Mouse (Mus musculus) hindbrain, embryonic 14.5 days (tissue): ENCODE measurements around the gene Ncapd2. TPM values are rescaled to one million over a fixed set of nuclear protein-coding genes. Genes with fewer than 3 reads are reported as not detected.

Experiments used
- ATAC-seq: fragments of 200-750 bp; cut with Nextera tagmentation; 2 replicates; pipeline ENCODE4 v1.8.0; 2017; ENCODE audit warnings: moderate number of reproducible peaks, mild to moderate bottlenecking, moderate TSS enrichment, moderate library complexity; ENCODE audit not compliant: low FRiP score
- DNase-seq: peaks from one replicate; pipeline ENCODE4 v3.0.0-alpha.2; 2015; ENCODE audit warnings: low spot score
- H3K27ac ChIP-seq: fragments of 300-500 bp; sonication (generic); 2 replicates; pipeline ENCODE4 v1.5.1; 2014; ENCODE audit warnings: mild to moderate bottlenecking, moderate library complexity
- H3K27me3 ChIP-seq: fragments of 300-500 bp; sonication (generic); 2 replicates; pipeline ENCODE4 v1.6.1; 2014; ENCODE audit warnings: mild to moderate bottlenecking, low read length, mixed read lengths; ENCODE audit not compliant: control insufficient read depth, insufficient read depth
- H3K36me3 ChIP-seq: fragments of 300-500 bp; sonication (generic); replicated peaks from 2 replicates; pipeline ENCODE4 v1.6.1; 2014; ENCODE audit not compliant: control insufficient read depth, insufficient read depth
- H3K4me1 ChIP-seq: fragments of 300-500 bp; sonication (generic); replicated peaks from 2 replicates; pipeline ENCODE4 v1.6.1; 2014; ENCODE audit warnings: antibody characterized with exemption, low read length, mixed read lengths; ENCODE audit not compliant: control insufficient read depth, insufficient read depth
- H3K4me2 ChIP-seq: fragments of 300-500 bp; sonication (generic); replicated peaks from 2 replicates; pipeline ENCODE4 v1.6.1; 2014; ENCODE audit warnings: mild to moderate bottlenecking, moderate library complexity
- H3K4me3 ChIP-seq: fragments of 300-500 bp; sonication (generic); replicated peaks from 2 replicates; pipeline ENCODE4 v1.5.1; 2014; ENCODE audit warnings: mild to moderate bottlenecking, low read length
- H3K9ac ChIP-seq: fragments of 300-500 bp; sonication (generic); 2 replicates; pipeline ENCODE4 v1.6.1; 2014
- H3K9me3 ChIP-seq: fragments of 300-500 bp; sonication (generic); 2 replicates; pipeline ENCODE4 v1.6.1; 2016; ENCODE audit warnings: low read length; ENCODE audit not compliant: control insufficient read depth
- WGBS: fragments of 180-500 bp; shearing (Covaris S2); extraction: QIAGEN DNeasy Blood & Tissue Kit; methylation state at CpG from one replicate; pipeline ENCODE4 v1.1.7; 2014; 5-methylcytosine and 5-hydroxymethylcytosine counted together
- polyA plus RNA-seq: library from polyadenylated mRNA; unstranded; fragments of >200 nt; fragmentation: Nextera tagmentation; extraction: Ambion mirVana; gene quantifications from 2 replicates; pipeline ENCODE4 v1.2.1, GENCODE M21; 2014

The Ncapd2 gene
- polyA plus RNA-seq, 1 experiment from 2014 or later, result 40.1 TPM

GRCm38 (mm10) chr6:125147329-125147728 lies 44.2 kb downstream of the Ncapd2 start:
- 0 out of 2 replicates have a peak overlapping the region, but pooled peaks have one; percentile 7 for H3K27ac ChIP-seq
- 56% methylated on average over 10 of the region's 10 CpGs for WGBS

GRCm38 (mm10) chr6:125146797-125147196 lies 44.7 kb downstream of the Ncapd2 start:
- Histone ChIP-seq H3K9me3 (no peaks in the 10 kb centered on the region), H3K36me3 (peaks cover 28% of the 10 kb centered on the region), H3K27ac (0 out of 2 replicates have a peak overlapping the region, but pooled peaks have one; percentile 7), H3K27me3 (no peaks in the 10 kb centered on the region), H3K4me2 (peak overlapping the region; percentile 98), H3K4me1 (peaks cover 41% of the 10 kb centered on the region), H3K4me3 (peak overlapping the region; percentile 77; the same call in 1 of the 2 replicates), H3K9ac (peak overlapping the region; percentile 92)
- DNase-seq (no peak), ATAC-seq (no peak)
- WGBS, result 86% methylated on average over 4 of the region's 4 CpGs

More at GRCm38 (mm10) chr6:125147329-125147728, 44.2 kb downstream of the Ncapd2 start:
- Histone ChIP-seq H3K9me3 (no peaks in the 10 kb centered on the region), H3K9ac (peak overlapping the region; percentile 92), H3K27me3 (no peaks in the 10 kb centered on the region), H3K4me1 (peaks cover 41% of the 10 kb centered on the region), H3K4me3 (peak overlapping the region; percentile 10), H3K36me3 (peaks cover 28% of the 10 kb centered on the region), H3K4me2 (peak overlapping the region; percentile 98)
- no peak for ATAC-seq
- DNase-seq, result no peak

- H3K4me3 ChIP-seq, result peak overlapping the region; percentile 77
- no peak for DNase-seq
- H3K36me3 ChIP-seq, result peaks cover 29% of the 10 kb centered on the region
- H3K27me3 ChIP-seq, result no peaks in the 10 kb centered on the region
- H3K9ac ChIP-seq, result peak overlapping the region; percentile 92
- 52% methylated on average over 7 of the region's 7 CpGs for WGBS
- H3K27ac ChIP-seq, result peak overlapping the region; percentile 87; the same call in 1 of the 2 replicates
- H3K4me2 ChIP-seq, result peak overlapping the region; percentile 98
- no peaks in the 10 kb centered on the region for H3K9me3 ChIP-seq
- peaks cover 41% of the 10 kb centered on the region for H3K4me1 ChIP-seq
- ATAC-seq, result no peak
These were observed 45.4 kb downstream of the Ncapd2 start for GRCm38 (mm10) chr6:125146148-125146547.

GRCm38 (mm10) chr6:125145479-125145951 lies 46.0 kb downstream of the Ncapd2 start:
- no peak for DNase-seq
- H3K27ac ChIP-seq, result peak overlapping the region; percentile 87
- H3K9ac ChIP-seq, result peak overlapping the region; percentile 92
- peaks cover 41% of the 10 kb centered on the region for H3K4me1 ChIP-seq
- WGBS, result 1% methylated on average over 33 of the region's 35 CpGs
- H3K27me3 ChIP-seq, result no peaks in the 10 kb centered on the region
- H3K36me3 ChIP-seq, result peaks cover 35% of the 10 kb centered on the region
- ATAC-seq, result peak; percentile 67
- H3K4me3 ChIP-seq, result peak overlapping the region; percentile 77
- peak overlapping the region; percentile 98 for H3K4me2 ChIP-seq
- no peaks in the 10 kb centered on the region for H3K9me3 ChIP-seq

GRCm38 (mm10) chr6:125145001-125145400 lies 46.5 kb downstream of the Ncapd2 start, which contains the start of gene Iffo1:
TSS of gene Iffo1 (plus strand) at chr6:125145241.
- 0% methylated on average over 16 of the region's 16 CpGs for WGBS
- peaks cover 41% of the 10 kb centered on the region for H3K4me1 ChIP-seq
- H3K4me3 ChIP-seq, result peak within 1 kb of the TSS; percentile 77
- DNase-seq, result peak; percentile 88
- no peaks in the 10 kb centered on the region for H3K27me3 ChIP-seq
- peak within 1 kb of the TSS; percentile 92 for H3K9ac ChIP-seq
- H3K36me3 ChIP-seq, result peaks cover 40% of the 10 kb centered on the region
- no peaks in the 10 kb centered on the region for H3K9me3 ChIP-seq
- peak; percentile 95 for ATAC-seq
- peak within 1 kb of the TSS; percentile 87 for H3K27ac ChIP-seq
- peak within 1 kb of the TSS; percentile 98 for H3K4me2 ChIP-seq

GRCm38 (mm10) chr6:125143904-125144303 lies 47.6 kb downstream of the Ncapd2 start:
- WGBS, result 85% methylated on average over 9 of the region's 9 CpGs
- no peak for DNase-seq
- H3K4me1 ChIP-seq, result peaks cover 33% of the 10 kb centered on the region
- no peak overlapping the region for H3K4me3 ChIP-seq
- H3K9ac ChIP-seq, result no peak overlapping the region
- peaks cover 51% of the 10 kb centered on the region for H3K36me3 ChIP-seq
- no peak overlapping the region for H3K27ac ChIP-seq
- no peak for ATAC-seq
- H3K9me3 ChIP-seq, result no peaks in the 10 kb centered on the region
- H3K4me2 ChIP-seq, result no peak overlapping the region
- no peaks in the 10 kb centered on the region for H3K27me3 ChIP-seq

GRCm38 (mm10) chr6:125143128-125143527 lies 48.4 kb downstream of the Ncapd2 start:
- Histone ChIP-seq H3K9me3 (no peaks in the 10 kb centered on the region), H3K4me1 (peaks cover 26% of the 10 kb centered on the region), H3K27me3 (no peaks in the 10 kb centered on the region), H3K4me2 (no peak overlapping the region), H3K27ac (no peak overlapping the region), H3K36me3 (peaks cover 59% of the 10 kb centered on the region), H3K9ac (no peak overlapping the region), H3K4me3 (no peak overlapping the region)
- WGBS, result 82% methylated on average over 3 of the region's 3 CpGs
- no peak for DNase-seq
- ATAC-seq, result no peak

GRCm38 (mm10) chr6:125142436-125142835 lies 49.1 kb downstream of the Ncapd2 start:
- Histone ChIP-seq H3K27me3 (no peaks in the 10 kb centered on the region), H3K4me2 (no peak overlapping the region), H3K27ac (no peak overlapping the region), H3K9ac (no peak overlapping the region), H3K36me3 (peaks cover 66% of the 10 kb centered on the region), H3K4me3 (no peak overlapping the region), H3K9me3 (no peaks in the 10 kb centered on the region), H3K4me1 (peaks cover 19% of the 10 kb centered on the region)
- ATAC-seq (no peak), DNase-seq (no peak)
- 97% methylated on average over 8 of the region's 8 CpGs for WGBS

GRCm38 (mm10) chr6:125139747-125140146 lies 51.8 kb downstream of the Ncapd2 start:
- Histone ChIP-seq H3K27ac (no peak overlapping the region), H3K4me1 (no peaks in the 10 kb centered on the region), H3K4me2 (no peak overlapping the region), H3K27me3 (no peaks in the 10 kb centered on the region), H3K9ac (no peak overlapping the region), H3K4me3 (no peak overlapping the region), H3K36me3 (peaks cover 93% of the 10 kb centered on the region), H3K9me3 (no peaks in the 10 kb centered on the region)
- 94% methylated on average over 7 of the region's 7 CpGs for WGBS
- ATAC-seq (no peak), DNase-seq (no peak)
